Mouse (Mus musculus) stomach, postnatal 0 days (tissue): ENCODE measurements around the gene Tmem108. TPM values are rescaled to one million over a fixed set of nuclear protein-coding genes. Genes with fewer than 3 reads are reported as not detected.

Experiments used
- ATAC-seq: fragments of 200-750 bp; cut with Nextera tagmentation; 2 replicates; pipeline ENCODE4 v1.8.0; 2017; ENCODE audit not compliant: low FRiP score, low TSS enrichment
- DNase-seq: peaks from one replicate; pipeline ENCODE4 v3.0.0-alpha.2; 2016; ENCODE audit warnings: low spot score
- H3K27ac ChIP-seq: fragments of 300-500 bp; sonication (generic); replicated peaks from 2 replicates; pipeline ENCODE4 v1.5.1; 2014; ENCODE audit warnings: mild to moderate bottlenecking, control low read depth
- H3K27me3 ChIP-seq: fragments of 300-500 bp; sonication (generic); 2 replicates; pipeline ENCODE4 v1.6.1; 2014; ENCODE audit warnings: low read length; ENCODE audit not compliant: control insufficient read depth, insufficient read depth
- H3K36me3 ChIP-seq: fragments of 300-500 bp; sonication (generic); 2 replicates; pipeline ENCODE4 v1.6.1; 2014; ENCODE audit warnings: low read length, mixed read lengths; ENCODE audit not compliant: control insufficient read depth, insufficient read depth
- H3K4me1 ChIP-seq: fragments of 300-500 bp; sonication (generic); replicated peaks from 2 replicates; pipeline ENCODE4 v1.6.1; 2014; ENCODE audit warnings: antibody characterized with exemption; ENCODE audit not compliant: control insufficient read depth, insufficient read depth
- H3K4me2 ChIP-seq: fragments of 300-500 bp; sonication (generic); replicated peaks from 2 replicates; pipeline ENCODE4 v1.6.1; 2014; ENCODE audit warnings: low read depth, mild to moderate bottlenecking, control low read depth, moderate library complexity
- H3K4me3 ChIP-seq: fragments of 300-500 bp; sonication (generic); 2 replicates; pipeline ENCODE4 v1.5.1; 2014; ENCODE audit warnings: low read depth, low read length, control low read depth
- H3K9ac ChIP-seq: fragments of 300-500 bp; sonication (generic); 2 replicates; pipeline ENCODE4 v1.6.1; 2014; ENCODE audit warnings: mild to moderate bottlenecking, low read length, control low read depth, mixed read lengths
- H3K9me3 ChIP-seq: fragments of 300-500 bp; sonication (generic); 2 replicates; pipeline ENCODE4 v1.6.1; 2016; ENCODE audit warnings: low read length; ENCODE audit not compliant: control insufficient read depth
- CTCF ChIP-seq: IDR thresholded peaks from 2 replicates; pipeline ENCODE4 v1.5.1; 2016; ENCODE audit warnings: antibody characterized with exemption, low read depth, mild to moderate bottlenecking, moderate library complexity
- EP300 ChIP-seq: optimal IDR thresholded peaks from 2 replicates; pipeline ENCODE3; 2016; ENCODE audit warnings: antibody characterized with exemption
- WGBS: fragments of 180-500 bp; shearing (Covaris S2); extraction: QIAGEN DNeasy Blood & Tissue Kit; methylation state at CpG from one replicate; pipeline ENCODE4 v1.1.7; 2014; 5-methylcytosine and 5-hydroxymethylcytosine counted together
- polyA plus RNA-seq: library from polyadenylated mRNA; unstranded; fragments of >200 nt; fragmentation: Nextera tagmentation; extraction: Ambion mirVana; gene quantifications from 2 replicates; pipeline ENCODE4 v1.2.1, GENCODE M21; 2015

Gene Tmem108
- polyA plus RNA-seq, 1 experiment from 2014 or later: 4.2 TPM

- H3K27me3 ChIP-seq: no peaks in the 10 kb centered on the region
- no peak overlapping the region for H3K27ac ChIP-seq
- no peak overlapping the region for H3K4me3 ChIP-seq
- no peak for DNase-seq
- no peaks in the 10 kb centered on the region for H3K4me1 ChIP-seq
- no peaks in the 10 kb centered on the region for H3K9me3 ChIP-seq
- no peak for ATAC-seq
- no peak for TF ChIP-seq CTCF
- no peak for TF ChIP-seq EP300
- H3K9ac ChIP-seq: no peak overlapping the region
- no peaks in the 10 kb centered on the region for H3K36me3 ChIP-seq
- WGBS: 69% methylated on average over 8 of the region's 8 CpGs
- no peak overlapping the region for H3K4me2 ChIP-seq
Measured at GRCm38 (mm10) chr9:103652127-103652882, 109.3 kb downstream of the Tmem108 start.

GRCm38 (mm10) chr9:103646605-103647004 lies 115.0 kb downstream of the Tmem108 start:
- no peak overlapping the region for H3K27ac ChIP-seq
- WGBS: 64% methylated on average over 2 of the region's 2 CpGs
- TF ChIP-seq CTCF: no peak
- no peak for TF ChIP-seq EP300
- H3K4me2 ChIP-seq: no peak overlapping the region
- no peaks in the 10 kb centered on the region for H3K36me3 ChIP-seq
- no peak for ATAC-seq
- H3K4me3 ChIP-seq: no peak overlapping the region
- H3K4me1 ChIP-seq: no peaks in the 10 kb centered on the region
- no peaks in the 10 kb centered on the region for H3K9me3 ChIP-seq
- H3K9ac ChIP-seq: no peak overlapping the region
- no peak for DNase-seq
- H3K27me3 ChIP-seq: no peaks in the 10 kb centered on the region

GRCm38 (mm10) chr9:103645724-103646123 lies 115.9 kb downstream of the Tmem108 start:
- no peaks in the 10 kb centered on the region for H3K9me3 ChIP-seq
- no peak overlapping the region for H3K4me3 ChIP-seq
- H3K4me2 ChIP-seq: no peak overlapping the region
- no peaks in the 10 kb centered on the region for H3K27me3 ChIP-seq
- WGBS: 93% methylated on average over 7 of the region's 7 CpGs
- DNase-seq (no peak), ATAC-seq (no peak)
- no peak for TF ChIP-seq EP300
- TF ChIP-seq CTCF: no peak
- H3K4me1 ChIP-seq: no peaks in the 10 kb centered on the region
- H3K27ac ChIP-seq: no peak overlapping the region
- H3K9ac ChIP-seq: no peak overlapping the region
- no peaks in the 10 kb centered on the region for H3K36me3 ChIP-seq

GRCm38 (mm10) chr9:103642300-103642699 lies 119.3 kb downstream of the Tmem108 start:
- WGBS: 82% methylated on average over 10 of the region's 10 CpGs
- Histone ChIP-seq H3K27ac (no peak overlapping the region), H3K9me3 (no peaks in the 10 kb centered on the region), H3K27me3 (no peaks in the 10 kb centered on the region), H3K9ac (no peak overlapping the region), H3K36me3 (no peaks in the 10 kb centered on the region), H3K4me2 (no peak overlapping the region), H3K4me3 (no peak overlapping the region), H3K4me1 (no peaks in the 10 kb centered on the region)
- no peak for DNase-seq
- ATAC-seq: no peak
- TF ChIP-seq CTCF: no peak
- no peak for TF ChIP-seq EP300

- no peak overlapping the region for H3K9ac ChIP-seq
- no peaks in the 10 kb centered on the region for H3K9me3 ChIP-seq
- no peaks in the 10 kb centered on the region for H3K4me1 ChIP-seq
- no peaks in the 10 kb centered on the region for H3K27me3 ChIP-seq
- no peak overlapping the region for H3K4me2 ChIP-seq
- H3K27ac ChIP-seq: no peak overlapping the region
- no peaks in the 10 kb centered on the region for H3K36me3 ChIP-seq
- DNase-seq (no peak), ATAC-seq (no peak)
- TF ChIP-seq CTCF: no peak
- TF ChIP-seq EP300: no peak
- H3K4me3 ChIP-seq: no peak overlapping the region
- WGBS: 76% methylated on average over 4 of the region's 4 CpGs
Measured at GRCm38 (mm10) chr9:103641340-103641739, 120.3 kb downstream of the Tmem108 start.

- TF ChIP-seq EP300 (no peak), CTCF (no peak)
- Histone ChIP-seq H3K9ac (no peak overlapping the region), H3K27ac (no peak overlapping the region), H3K4me3 (no peak overlapping the region), H3K9me3 (no peaks in the 10 kb centered on the region), H3K36me3 (no peaks in the 10 kb centered on the region), H3K4me1 (no peaks in the 10 kb centered on the region), H3K27me3 (no peaks in the 10 kb centered on the region), H3K4me2 (no peak overlapping the region)
- ATAC-seq (no peak), DNase-seq (no peak)
- 28% methylated on average over 1 of the region's 1 CpGs for WGBS
Measured at GRCm38 (mm10) chr9:103639413-103639812, 122.2 kb downstream of the Tmem108 start.
